31 mouse cellular contexts compared by ENCODE assay signal in genomic region chr10:84727760-84728159, GRCm38 (mm10). TPM values are rescaled to one million over a fixed set of nuclear protein-coding genes. Genes with fewer than 3 reads are reported as not detected.
"Had no signal": no experiment of that assay in that cellular context is flagged by ENCODE, and none has a peak within 500 bp of the region (broad histone marks: within the 10 kb centered on the region; RNA-seq: fewer than 3 reads in every experiment).

No protein-coding gene starts in this region.

- H3K9ac ChIP-seq: heart, embryonic 13.5 days; heart, embryonic 15.5 days; hindbrain, embryonic 13.5 days; hindbrain, embryonic 15.5 days; kidney, embryonic 15.5 days; limb, embryonic 13.5 days; limb, embryonic 15.5 days; liver, embryonic 13.5 days; liver, embryonic 15.5 days had no signal

- H3K4me3 ChIP-seq: heart, adult 2 months; heart, embryonic 13.5 days; heart, embryonic 15.5 days; hindbrain, embryonic 13.5 days; hindbrain, embryonic 15.5 days; kidney, embryonic 15.5 days; left cerebral cortex, adult 2 months; limb, embryonic 13.5 days; limb, embryonic 15.5 days; liver, embryonic 13.5 days; liver, embryonic 15.5 days had no signal

- H3K27ac ChIP-seq: heart, adult 2 months; heart, embryonic 13.5 days; heart, embryonic 15.5 days; hindbrain, embryonic 13.5 days; hindbrain, embryonic 15.5 days; hindbrain, postnatal 0 days; kidney, embryonic 15.5 days; kidney, postnatal 0 days; left cerebral cortex, adult 2 months; limb, embryonic 13.5 days; limb, embryonic 15.5 days; liver, embryonic 13.5 days; liver, embryonic 15.5 days had no signal

- H3K27me3 ChIP-seq: heart, embryonic 13.5 days; heart, embryonic 15.5 days; hindbrain, embryonic 15.5 days; kidney, embryonic 15.5 days; limb, embryonic 15.5 days; liver, embryonic 13.5 days; liver, embryonic 15.5 days had no signal

- H3K4me2 ChIP-seq: heart, embryonic 11.5 days; heart, embryonic 13.5 days; heart, embryonic 15.5 days; hindbrain, embryonic 13.5 days; hindbrain, embryonic 15.5 days; kidney, embryonic 15.5 days; limb, embryonic 13.5 days; limb, embryonic 15.5 days; liver, embryonic 13.5 days; liver, embryonic 15.5 days had no signal

- H3K4me1 ChIP-seq: heart, embryonic 13.5 days; heart, embryonic 15.5 days; hindbrain, embryonic 15.5 days; kidney, embryonic 15.5 days; liver, embryonic 13.5 days; liver, embryonic 15.5 days had no signal

- ATAC-seq: hindbrain, postnatal 0 days; intestine, embryonic 16.5 days had no signal

- H3K9me3 ChIP-seq: heart, embryonic 13.5 days; heart, embryonic 15.5 days; hindbrain, embryonic 13.5 days; hindbrain, embryonic 15.5 days; kidney, embryonic 15.5 days; limb, embryonic 13.5 days; limb, embryonic 15.5 days; liver, embryonic 13.5 days; liver, embryonic 15.5 days had no signal

- DNase-seq: gastrocnemius, postnatal 14 days; gastrocnemius, postnatal 36 days; heart, adult 11 months; heart, adult 2 months; heart, postnatal 14 days; heart, postnatal 36 days; kidney, adult 11 months; kidney, adult 2 months; kidney, adult 9 months; kidney, postnatal 14 days; kidney, postnatal 4 days; layer of hippocampus, adult 9-11 months; liver, embryonic 13.5 days had no signal

RNA-seq across cellular contexts. Expression of gene Rfx4, which starts 28.1 kb away (rescaled TPM):
- total RNA-seq: gastrocnemius, adult 18-20 months; gastrocnemius, adult 8-10 months; gastrocnemius, postnatal 36 days; hematopoietic stem cell, adult 5-6 weeks had no signal
- polyA plus RNA-seq: heart, adult 2 months; heart, embryonic 11.5 days; heart, embryonic 13.5 days; heart, embryonic 15.5 days; heart, postnatal 0 days; intestine, embryonic 14.5 days; intestine, embryonic 16.5 days; liver, embryonic 13.5 days; liver, embryonic 15.5 days had no signal
